Mouse (Mus musculus) liver, postnatal 0 days (tissue): ENCODE data around the gene Rnf6. TPM values are rescaled to one million over a fixed set of nuclear protein-coding genes. Genes with fewer than 3 reads are reported as not detected.
"Not testable (repeated sequence)": the region's sequence is repeated elsewhere in the genome, so short reads cannot be mapped to it uniquely, and the experiment has no call there.

Experiments used
- ATAC-seq: fragments of 200-750 bp; cut with Nextera tagmentation; 2 replicates; pipeline ENCODE4 v1.8.0; 2017; ENCODE audit warnings: mild to moderate bottlenecking, moderate library complexity
- DNase-seq: peaks from one replicate; pipeline ENCODE4 v3.0.0-alpha.2; 2016
- H3K27ac ChIP-seq: fragments of 300-500 bp; sonication (generic); 2 replicates; pipeline ENCODE4 v1.5.1; 2014; ENCODE audit warnings: antibody characterized with exemption, moderate library complexity, mild to moderate bottlenecking, low read depth
- H3K27me3 ChIP-seq: fragments of 300-500 bp; sonication (generic); 2 replicates; pipeline ENCODE4 v1.6.1; 2014; ENCODE audit warnings: low read length, control low read depth, mixed read lengths; ENCODE audit not compliant: insufficient read depth
- H3K36me3 ChIP-seq: fragments of 300-500 bp; sonication (generic); replicated peaks from 2 replicates; pipeline ENCODE4 v1.6.1; 2014; ENCODE audit warnings: mild to moderate bottlenecking, control low read depth, low read length, moderate library complexity, mixed read lengths; ENCODE audit not compliant: insufficient read depth
- H3K4me1 ChIP-seq: fragments of 300-500 bp; sonication (generic); 2 replicates; pipeline ENCODE4 v1.6.1; 2014; ENCODE audit warnings: antibody characterized with exemption, mild to moderate bottlenecking, control low read depth; ENCODE audit not compliant: insufficient read depth
- H3K4me2 ChIP-seq: fragments of 300-500 bp; sonication (generic); 2 replicates; pipeline ENCODE4 v1.6.1; 2014; ENCODE audit warnings: low read depth, mild to moderate bottlenecking, low read length, moderate library complexity, mixed read lengths
- H3K4me3 ChIP-seq: fragments of 300-500 bp; sonication (generic); 2 replicates; pipeline ENCODE4 v1.5.1; 2014; ENCODE audit warnings: low read depth, low read length
- H3K9ac ChIP-seq: fragments of 300-500 bp; sonication (generic); replicated peaks from 2 replicates; pipeline ENCODE4 v1.6.1; 2014; ENCODE audit warnings: mild to moderate bottlenecking, moderate library complexity
- H3K9me3 ChIP-seq: fragments of 300-500 bp; sonication (generic); 2 replicates; pipeline ENCODE4 v1.6.1; 2016; ENCODE audit warnings: mild to moderate bottlenecking, control low read depth, low read length, mixed read lengths
- CTCF ChIP-seq: sonication (generic); IDR thresholded peaks from 2 replicates; pipeline ENCODE4 v1.5.1; 2016; ENCODE audit warnings: antibody characterized with exemption, low read depth
- EP300 ChIP-seq: IDR thresholded peaks from 2 replicates; pipeline ENCODE4 v1.6.1; 2016; ENCODE audit warnings: antibody characterized with exemption, low read depth, mild to moderate bottlenecking
- WGBS: fragments of 180-500 bp; shearing (Covaris S2); extraction: QIAGEN DNeasy Blood & Tissue Kit; methylation state at CpG from one replicate; pipeline ENCODE4 v1.1.7; 2014; ENCODE audit not compliant: insufficient replicate concordance; 5-methylcytosine and 5-hydroxymethylcytosine counted together
- polyA plus RNA-seq: library from polyadenylated mRNA; unstranded; fragments of >200 nt; fragmentation: Nextera tagmentation; extraction: Ambion mirVana; gene quantifications from 2 replicates; pipeline ENCODE4 v1.2.1, GENCODE M21; 2015

Gene Rnf6
- polyA plus RNA-seq, 1 experiment from 2014 or later = 21.4 TPM

GRCm38 (mm10) chr5:146199073-146199472 is 22.3 kb downstream of the Rnf6 start:
- no peak overlapping the region for H3K27ac ChIP-seq
- H3K4me2 ChIP-seq = no peak overlapping the region
- H3K9ac ChIP-seq = no peak overlapping the region
- no peak overlapping the region for H3K4me3 ChIP-seq
- TF ChIP-seq EP300 (no peak), CTCF (no peak)
- H3K4me1 ChIP-seq = no peaks in the 10 kb centered on the region
- DNase-seq = no peak
- H3K9me3 ChIP-seq = no peaks in the 10 kb centered on the region
- H3K27me3 ChIP-seq = no peaks in the 10 kb centered on the region
- peaks cover 10% of the 10 kb centered on the region for H3K36me3 ChIP-seq
- ATAC-seq = no peak

- no peak for TF ChIP-seq EP300
- no peak for TF ChIP-seq CTCF
- no peaks in the 10 kb centered on the region for H3K36me3 ChIP-seq
- no peak overlapping the region for H3K4me3 ChIP-seq
- ATAC-seq (no peak), DNase-seq (no peak)
- H3K4me1 ChIP-seq = no peaks in the 10 kb centered on the region
- no peak overlapping the region for H3K4me2 ChIP-seq
- no peak overlapping the region for H3K9ac ChIP-seq
- H3K27ac ChIP-seq = no peak overlapping the region
- no peaks in the 10 kb centered on the region for H3K9me3 ChIP-seq
- H3K27me3 ChIP-seq = no peaks in the 10 kb centered on the region
- WGBS = 71% methylated on average over 8 of the region's 8 CpGs
Measured at GRCm38 (mm10) chr5:146193360-146193759, 28.0 kb downstream of the Rnf6 start.

GRCm38 (mm10) chr5:146190501-146191269 is 30.7 kb downstream of the Rnf6 start:
- H3K27me3 ChIP-seq = no peaks in the 10 kb centered on the region
- no peak overlapping the region for H3K27ac ChIP-seq
- no peak for ATAC-seq
- no peak overlapping the region for H3K4me3 ChIP-seq
- 53% methylated on average over 3 of the region's 3 CpGs for WGBS
- DNase-seq = no peak
- H3K9ac ChIP-seq = no peak overlapping the region
- no peaks in the 10 kb centered on the region for H3K36me3 ChIP-seq
- H3K4me1 ChIP-seq = no peaks in the 10 kb centered on the region
- no peak for TF ChIP-seq CTCF
- H3K4me2 ChIP-seq = no peak overlapping the region
- H3K9me3 ChIP-seq = no peaks in the 10 kb centered on the region

GRCm38 (mm10) chr5:146190093-146190492 is 31.3 kb downstream of the Rnf6 start:
- Histone ChIP-seq H3K4me3 (no peak overlapping the region), H3K27ac (no peak overlapping the region), H3K4me1 (no peaks in the 10 kb centered on the region), H3K27me3 (no peaks in the 10 kb centered on the region), H3K9me3 (no peaks in the 10 kb centered on the region), H3K36me3 (no peaks in the 10 kb centered on the region), H3K4me2 (no peak overlapping the region), H3K9ac (no peak overlapping the region)
- ATAC-seq (peak; percentile 88), DNase-seq (no peak)
- 36% methylated on average over 4 of the region's 4 CpGs for WGBS
- no peak for TF ChIP-seq CTCF
- no peak for TF ChIP-seq EP300

- H3K36me3 ChIP-seq = no peaks in the 10 kb centered on the region
- DNase-seq = no peak
- no peak overlapping the region for H3K4me2 ChIP-seq
- H3K4me3 ChIP-seq = no peak overlapping the region
- TF ChIP-seq CTCF (no peak), EP300 (no peak)
- no peak overlapping the region for H3K9ac ChIP-seq
- no peaks in the 10 kb centered on the region for H3K27me3 ChIP-seq
- no peaks in the 10 kb centered on the region for H3K9me3 ChIP-seq
- no peak overlapping the region for H3K27ac ChIP-seq
- 81% methylated on average over 7 of the region's 7 CpGs for WGBS
- no peak for ATAC-seq
- no peaks in the 10 kb centered on the region for H3K4me1 ChIP-seq
Measured at GRCm38 (mm10) chr5:146188712-146189111, 32.6 kb downstream of the Rnf6 start.

DNA sequence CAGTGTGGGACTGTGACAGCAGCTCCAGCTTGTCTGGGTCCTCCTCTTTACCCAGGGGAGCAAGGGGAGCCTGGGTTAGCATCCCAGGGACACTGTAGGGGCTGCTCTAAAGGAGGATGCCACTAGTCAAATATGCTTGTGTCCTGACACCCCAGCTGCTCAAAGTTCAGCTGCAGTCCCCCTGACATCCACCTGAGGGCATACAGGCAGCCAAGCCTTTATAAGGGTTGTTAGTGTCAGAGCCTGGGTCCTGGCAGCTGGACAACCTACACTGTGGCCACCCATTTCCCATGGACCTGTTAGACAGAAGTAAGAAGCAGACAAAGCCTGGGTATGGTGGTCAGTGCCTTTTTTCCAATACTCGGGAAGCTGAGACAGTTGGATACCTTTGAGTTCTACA is 33.2 kb downstream of the Rnf6 start:
- Histone ChIP-seq H3K27me3 (no peaks in the 10 kb centered on the region), H3K9me3 (no peaks in the 10 kb centered on the region), H3K27ac (no peak overlapping the region), H3K36me3 (no peaks in the 10 kb centered on the region), H3K4me3 (no peak overlapping the region), H3K4me2 (no peak overlapping the region), H3K4me1 (no peaks in the 10 kb centered on the region), H3K9ac (no peak overlapping the region)
- DNase-seq = peak; percentile 28
- WGBS = 68% methylated on average over 1 of the region's 1 CpGs
- ATAC-seq = no peak
- no peak for TF ChIP-seq EP300
- peak; percentile 52 for TF ChIP-seq CTCF

- H3K36me3 ChIP-seq, H3K27ac ChIP-seq, H3K4me3 ChIP-seq, H3K27me3 ChIP-seq, H3K4me1 ChIP-seq, ATAC-seq, H3K9ac ChIP-seq, H3K4me2 ChIP-seq, H3K9me3 ChIP-seq: not testable (repeated sequence)
- peak; percentile 85 for TF ChIP-seq CTCF
- peak; percentile 70 for DNase-seq
- WGBS = 21% methylated on average over 5 of the region's 5 CpGs
Measured at GRCm38 (mm10) chr5:146187441-146187840, 33.9 kb downstream of the Rnf6 start.

DNA sequence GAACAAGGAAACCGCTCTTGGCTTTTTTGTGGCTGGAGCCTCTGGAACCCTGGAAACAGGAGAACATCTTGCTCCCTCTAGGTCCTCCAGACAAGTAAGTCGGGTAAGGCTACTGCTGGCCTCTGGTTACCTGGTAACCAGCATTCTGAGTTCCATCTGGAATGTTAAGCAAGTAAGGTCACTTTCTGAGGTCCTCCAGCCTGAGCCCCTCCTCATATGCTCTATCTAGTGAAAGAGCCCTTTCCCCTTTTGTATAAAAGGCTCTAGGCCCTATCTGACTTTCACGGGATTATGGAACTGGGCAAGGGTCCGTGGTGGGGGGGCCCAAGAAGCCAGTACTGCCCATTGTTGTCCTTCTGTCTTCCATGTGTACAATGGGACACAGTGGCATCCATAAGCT is 36.2 kb downstream of the Rnf6 start, which contains the start of gene 1700001J03Rik:
Gene 1700001J03Rik, minus strand, starts transcription at position 101 of the 400 bp plus-strand sequence.
- H3K36me3 ChIP-seq, H3K9ac ChIP-seq, H3K9me3 ChIP-seq, DNase-seq, H3K4me2 ChIP-seq, H3K27me3 ChIP-seq, H3K4me3 ChIP-seq, H3K27ac ChIP-seq, H3K4me1 ChIP-seq, ATAC-seq: not testable (repeated sequence)
- 72% methylated on average over 4 of the region's 4 CpGs for WGBS
